ENCODE assay signal across 16 mouse cellular contexts in genomic region chrX:73512904-73513303, GRCm38 (mm10). TPM values are rescaled to one million over a fixed set of nuclear protein-coding genes. Genes with fewer than 3 reads are reported as not detected.
DNase-seq lines count a peak whose midpoint lies in the region; ATAC-seq and TF ChIP-seq lines count a peak whose summit lies in the region.
"Had no signal": no experiment of that assay in that cellular context is flagged by ENCODE, and none has a peak within 500 bp of the region (broad histone marks: within the 10 kb centered on the region; RNA-seq: fewer than 3 reads in every experiment).

No protein-coding gene starts in this region.

- H3K4me1 ChIP-seq in forebrain, postnatal 0 days (ENCODE audit: insufficient read depth): no peaks in the 10 kb centered on the region

- H3K4me3 ChIP-seq in forebrain, postnatal 0 days (ENCODE audit: low read depth, low read length): no peak overlapping the region
- H3K4me3 ChIP-seq: limb, embryonic 13.5 days; neural tube, embryonic 13.5 days had no signal

- intact Hi-C loops in left cerebral cortex, postnatal 14 days (cut with DNase I): no loop called here
- intact Hi-C loops in heart, postnatal 36 days (cut with DNase I): no loop called here

- DNase-seq in embryo, embryonic 11 days: peak; percentile 7
- DNase-seq in embryo, embryonic 10.5 days (ENCODE audit: low spot score): no peak
- peak; percentile 83 for DNase-seq in brain, adult 2 months (ENCODE audit: low read depth, low spot score)
- DNase-seq in forebrain, postnatal 0 days: no peak
- DNase-seq in left cerebral cortex, postnatal 14 days (ENCODE audit: low spot score in 2 of 2): peak; percentile 54 to 72
- DNase-seq in heart, postnatal 36 days: no peak
- no peak for DNase-seq in ovary, postnatal 36 days (ENCODE audit: low spot score)
- no peak for DNase-seq in spleen, postnatal 36 days (ENCODE audit: low spot score in 2 of 2)
- DNase-seq: gastrocnemius, postnatal 14 days; kidney, adult 11 months; lung, adult 2 months; spleen, adult 18-20 months had no signal

- no peak overlapping the region for H3K9ac ChIP-seq in forebrain, postnatal 0 days
- H3K9ac ChIP-seq: limb, embryonic 13.5 days; neural tube, embryonic 13.5 days had no signal

- ATAC-seq in forebrain, postnatal 0 days: peak; percentile 73

- H3K36me3 ChIP-seq in forebrain, postnatal 0 days (ENCODE audit: insufficient read depth): no peaks in the 10 kb centered on the region
- H3K36me3 ChIP-seq: limb, embryonic 13.5 days; neural tube, embryonic 13.5 days had no signal

- no peak overlapping the region for H3K4me2 ChIP-seq in forebrain, postnatal 0 days (ENCODE audit: low read depth)
- H3K4me2 ChIP-seq: limb, embryonic 13.5 days; midbrain, embryonic 11.5 days; neural tube, embryonic 13.5 days had no signal

- no peaks in the 10 kb centered on the region for H3K9me3 ChIP-seq in forebrain, postnatal 0 days (ENCODE audit: low read length)
- H3K9me3 ChIP-seq: limb, embryonic 13.5 days; neural tube, embryonic 13.5 days had no signal

- H3K27ac ChIP-seq in forebrain, postnatal 0 days (ENCODE audit: low read depth, low read length): no peak overlapping the region
- H3K27ac ChIP-seq: limb, embryonic 13.5 days; neural tube, embryonic 13.5 days had no signal

- WGBS in forebrain, postnatal 0 days: 50% methylated on average over 3 of the region's 3 CpGs

- TF ChIP-seq CTCF in forebrain, postnatal 0 days (IDR thresholded peaks at IDR 0.05; ENCODE audit: low read depth): no peak

- no peaks in the 10 kb centered on the region for H3K27me3 ChIP-seq in forebrain, postnatal 0 days (ENCODE audit: insufficient read depth, low read length)
- H3K27me3 ChIP-seq: neural tube, embryonic 13.5 days had no signal

RNA-seq across cellular contexts. Expression of gene Atp2b3, which starts 10.0 kb away (rescaled TPM):
- total RNA-seq in forebrain, postnatal 0 days (2014; rRNA removed): 21.4 and 26.0 TPM in 2 replicates
- polyA plus RNA-seq in forebrain, postnatal 0 days (2015; fragmentation: Nextera tagmentation; extraction: Ambion mirVana): 3.9 and 5.5 TPM in 2 replicates
- total RNA-seq in left cerebral cortex, postnatal 14 days (2021): 10 to 100 TPM; 77.4 to 83.1 TPM
- under 1 TPM in 1 of 2 experiments, not detected in 1; 0.08 TPM for total RNA-seq in heart, postnatal 36 days (2021)
- polyA plus RNA-seq: C2C12 had no signal

RNA-seq across cellular contexts. Expression of gene Bgn, which starts 29.5 kb away (rescaled TPM):
- 24.8 and 39.7 TPM in 2 replicates for total RNA-seq in forebrain, postnatal 0 days (2014; rRNA removed)
- 17.7 and 18.3 TPM in 2 replicates for polyA plus RNA-seq in forebrain, postnatal 0 days (2015; fragmentation: Nextera tagmentation; extraction: Ambion mirVana)
- 10 to 100 TPM; 27.0 to 29.0 TPM for total RNA-seq in left cerebral cortex, postnatal 14 days (2021)
- 100 to 1,000 TPM; 229 to 253 TPM for total RNA-seq in heart, postnatal 36 days (2021)

RNA-seq across cellular contexts. Expression of gene Haus7, which starts 54.1 kb away (rescaled TPM):
- total RNA-seq in forebrain, postnatal 0 days (2014; rRNA removed): 25.3 and 33.2 TPM in 2 replicates
- 50.3 and 60.8 TPM in 2 replicates for polyA plus RNA-seq in forebrain, postnatal 0 days (2015; fragmentation: Nextera tagmentation; extraction: Ambion mirVana)
- total RNA-seq in left cerebral cortex, postnatal 14 days (2021): 1 to 10 TPM; 8.6 TPM
- total RNA-seq in heart, postnatal 36 days (2021): 1 to 10 TPM; 6.8 to 6.9 TPM

Comparison
In these comparisons a context has a peak if more than half of its experiments do, and no peak if none do; other contexts are left out.
1. DNase-seq: peak in embryo, embryonic 11 days (single experiment), brain, adult 2 months (single experiment) and left cerebral cortex, postnatal 14 days (2 of 2); none in embryo, embryonic 10.5 days (single experiment), forebrain, postnatal 0 days (single experiment), heart, postnatal 36 days (0 of 2), ovary, postnatal 36 days (single experiment) and spleen, postnatal 36 days (0 of 2).
2. RNA of gene Atp2b3, which starts 10.0 kb away (total RNA-seq): 77.4 to 83.1 TPM in left cerebral cortex, postnatal 14 days and 21.4 to 26.0 TPM in forebrain, postnatal 0 days; 0.08 TPM in heart, postnatal 36 days; every median in the first group is over 10 times any median in the second.